Mouse (Mus musculus): ENCODE results near the gene Cyp2w1.
A peak's percentile ranks its signal among the peaks of the same experiment; 100 is the strongest.
"Not testable (repeated sequence)": the region's sequence is repeated elsewhere in the genome, so short reads cannot be mapped to it uniquely, and the experiment has no call there.

The Cyp2w1 gene

GRCm38 (mm10) chr5:139333301-139334013 is 19.0 kb upstream of the Cyp2w1 start:
- no peak for DNase-seq

GRCm38 (mm10) chr5:139334394-139334793 is 18.0 kb upstream of the Cyp2w1 start:
- not testable (repeated sequence) for DNase-seq

- no peak for DNase-seq
Observed at GRCm38 (mm10) chr5:139335634-139336033, 16.8 kb upstream of the Cyp2w1 start.

- DNase-seq, result no peak
Observed at GRCm38 (mm10) chr5:139337826-139338370, 14.5 kb upstream of the Cyp2w1 start.

GRCm38 (mm10) chr5:139338403-139338802 is 14.0 kb upstream of the Cyp2w1 start:
- no peak for DNase-seq

GRCm38 (mm10) chr5:139338891-139339290 is 13.5 kb upstream of the Cyp2w1 start:
- DNase-seq, result no peak

- peak; percentile 93 for DNase-seq
Observed at GRCm38 (mm10) chr5:139344021-139344686, 8.3 kb upstream of the Cyp2w1 start.

- DNase-seq, result peak; percentile 99
Observed at GRCm38 (mm10) chr5:139344687-139345363, 7.6 kb upstream of the Cyp2w1 start.

- DNase-seq, result no peak
Observed at GRCm38 (mm10) chr5:139345364-139345714, 7.1 kb upstream of the Cyp2w1 start.

- DNase-seq, result no peak
Observed at GRCm38 (mm10) chr5:139347225-139347624, 5.2 kb upstream of the Cyp2w1 start.

GRCm38 (mm10) chr5:139349713-139350112 is 2.7 kb upstream of the Cyp2w1 start:
- no peak for DNase-seq

GRCm38 (mm10) chr5:139351134-139351533 is 1.3 kb upstream of the Cyp2w1 start, which contains the start of gene Cox19:
Gene Cox19 (minus strand): TSS chr5:139351418.
- DNase-seq, result no peak

GRCm38 (mm10) chr5:139351628-139352027 is 789 bp upstream of the Cyp2w1 start:
- DNase-seq, result peak; percentile 84

- DNase-seq, result peak; percentile 95
Observed at GRCm38 (mm10) chr5:139353496-139353895, 1.1 kb downstream of the Cyp2w1 start.

GRCm38 (mm10) chr5:139353946-139354345 is 1.5 kb downstream of the Cyp2w1 start:
- DNase-seq, result peak; percentile 43

- peak; percentile 87 for DNase-seq
Observed at GRCm38 (mm10) chr5:139355235-139355772, 2.9 kb downstream of the Cyp2w1 start.

- DNase-seq, result peak; percentile 77
Observed at GRCm38 (mm10) chr5:139358653-139359052, 6.2 kb downstream of the Cyp2w1 start.

- DNase-seq, result no peak
Observed at GRCm38 (mm10) chr5:139359244-139359643, 6.8 kb downstream of the Cyp2w1 start.

GRCm38 (mm10) chr5:139363858-139364257 is 11.4 kb downstream of the Cyp2w1 start:
- no peak for DNase-seq

GRCm38 (mm10) chr5:139364260-139364910 is 12.0 kb downstream of the Cyp2w1 start:
- DNase-seq, result peak; percentile 93

GRCm38 (mm10) chr5:139364911-139365571 is 12.6 kb downstream of the Cyp2w1 start:
- DNase-seq, result no peak

- no peak for DNase-seq
Observed at GRCm38 (mm10) chr5:139365827-139366226, 13.4 kb downstream of the Cyp2w1 start.

Measured in thymus, postnatal 4 days (tissue).